Mouse (Mus musculus): ENCODE measurements around the gene Kdr.
A peak's percentile ranks its signal among the peaks of the same experiment; 100 is the strongest.

The Kdr gene

GRCm38 (mm10) chr5:75978374-75979100 lies at the start of gene Kdr:
Gene Kdr (minus strand): TSS chr5:75978458.
- no peak for DNase-seq (ENCODE audit: low read depth, low spot score)

- DNase-seq (ENCODE audit: low read depth, low spot score) = peak; percentile 19
Measured at GRCm38 (mm10) chr5:76026805-76027204, 48.5 kb upstream of the Kdr start.

- DNase-seq (ENCODE audit: low read depth, low spot score) = peak; percentile 54
Measured at GRCm38 (mm10) chr5:76025996-76026665, 47.9 kb upstream of the Kdr start.

- no peak for DNase-seq (ENCODE audit: low read depth, low spot score)
Measured at GRCm38 (mm10) chr5:76023011-76023773, 44.9 kb upstream of the Kdr start.

- no peak for DNase-seq (ENCODE audit: low read depth, low spot score)
Measured at GRCm38 (mm10) chr5:76022436-76022835, 44.2 kb upstream of the Kdr start.

GRCm38 (mm10) chr5:76018321-76018720 lies 40.1 kb upstream of the Kdr start:
- no peak for DNase-seq (ENCODE audit: low read depth, low spot score)

- no peak for DNase-seq (ENCODE audit: low read depth, low spot score)
Measured at GRCm38 (mm10) chr5:76016086-76016485, 37.8 kb upstream of the Kdr start.

- DNase-seq (ENCODE audit: low read depth, low spot score) = no peak
Measured at GRCm38 (mm10) chr5:76013881-76014431, 35.7 kb upstream of the Kdr start.

GRCm38 (mm10) chr5:76006403-76006802 lies 28.1 kb upstream of the Kdr start:
- no peak for DNase-seq (ENCODE audit: low read depth, low spot score)

- DNase-seq (ENCODE audit: low read depth, low spot score) = peak; percentile 96
Measured at GRCm38 (mm10) chr5:75990212-75990611, 12.0 kb upstream of the Kdr start.

GRCm38 (mm10) chr5:75987530-75987929 lies 9.3 kb upstream of the Kdr start:
- peak; percentile 17 for DNase-seq (ENCODE audit: low read depth, low spot score)

- no peak for DNase-seq (ENCODE audit: low read depth, low spot score)
Measured at GRCm38 (mm10) chr5:75980521-75981311, 2.5 kb upstream of the Kdr start.

- DNase-seq (ENCODE audit: low read depth, low spot score) = no peak
Measured at GRCm38 (mm10) chr5:75979108-75979507, 850 bp upstream of the Kdr start.

- no peak for DNase-seq (ENCODE audit: low read depth, low spot score)
Measured at GRCm38 (mm10) chr5:75977441-75978373, 551 bp downstream of the Kdr start.

- DNase-seq (ENCODE audit: low read depth, low spot score) = no peak
Measured at GRCm38 (mm10) chr5:75976696-75977095, 1.6 kb downstream of the Kdr start.

GRCm38 (mm10) chr5:75975398-75975797 lies 2.9 kb downstream of the Kdr start:
- no peak for DNase-seq (ENCODE audit: low read depth, low spot score)

GRCm38 (mm10) chr5:75974543-75975130 lies 3.6 kb downstream of the Kdr start:
- DNase-seq (ENCODE audit: low read depth, low spot score) = no peak

GRCm38 (mm10) chr5:75969887-75970286 lies 8.4 kb downstream of the Kdr start:
- no peak for DNase-seq (ENCODE audit: low read depth, low spot score)

GRCm38 (mm10) chr5:75962558-75962957 lies 15.7 kb downstream of the Kdr start:
- DNase-seq (ENCODE audit: low read depth, low spot score) = no peak
